Mouse (Mus musculus) naive thymus-derived CD4-positive, alpha-beta T cell, adult 5 months (primary cell): Measurements from ENCODE around the gene Usp28. TPM values are rescaled to one million over a fixed set of nuclear protein-coding genes. Genes with fewer than 3 reads are reported as not detected.

Source experiments
- polyA plus RNA-seq: library from polyadenylated mRNA; unstranded; fragments of 100-300 nt; shearing (Covaris generic); gene quantifications from one replicate; pipeline ENCODE4 v1.2.1, GENCODE M21; 2017

Gene Usp28
- 87.9 TPM for polyA plus RNA-seq

DNA sequence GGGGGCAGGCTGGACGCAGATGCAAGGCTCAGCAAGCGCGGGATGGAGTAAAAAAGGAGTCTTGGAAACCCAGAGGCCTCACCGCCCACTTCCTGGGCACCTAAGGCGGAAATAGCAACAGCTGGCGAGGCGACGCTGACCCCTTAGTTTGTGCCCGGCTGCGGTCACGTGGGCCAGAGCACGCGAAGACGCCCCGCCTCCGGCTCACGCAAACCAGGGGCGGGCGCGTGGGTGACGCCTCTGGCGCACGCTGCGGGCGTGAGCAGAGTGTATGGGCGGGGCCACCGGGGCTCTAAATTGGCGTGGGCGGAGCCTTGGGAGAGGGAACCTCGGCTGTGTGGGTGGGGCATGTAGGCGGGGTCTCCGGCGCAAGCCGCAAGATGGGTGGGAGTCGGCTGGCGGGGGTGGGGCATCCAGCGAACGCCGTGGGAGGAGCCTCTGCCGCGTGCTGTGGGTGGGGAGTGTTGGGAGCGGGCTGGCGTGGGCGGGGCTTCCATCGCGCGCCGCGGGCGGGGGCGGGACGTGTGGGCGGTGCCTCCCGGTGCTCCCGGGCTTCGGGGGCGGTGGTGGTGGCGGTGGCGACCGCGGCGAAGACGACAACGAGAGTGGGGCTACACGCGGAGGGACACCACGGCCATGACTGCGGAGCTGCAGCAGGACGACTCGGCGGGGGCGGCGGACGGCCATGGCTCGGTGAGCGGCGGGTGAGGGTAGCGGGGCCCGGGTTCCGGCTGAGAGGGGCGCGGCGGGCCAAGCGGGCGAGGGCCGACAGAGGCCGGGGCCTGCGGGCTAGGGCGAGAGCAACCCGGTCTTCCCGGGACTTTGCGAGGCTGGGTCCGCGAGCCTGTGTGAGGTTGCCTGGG lies at the start of gene Usp28:
Usp28 (plus strand) TSS at position 531 of the 863 bp plus-strand sequence.

DNA sequence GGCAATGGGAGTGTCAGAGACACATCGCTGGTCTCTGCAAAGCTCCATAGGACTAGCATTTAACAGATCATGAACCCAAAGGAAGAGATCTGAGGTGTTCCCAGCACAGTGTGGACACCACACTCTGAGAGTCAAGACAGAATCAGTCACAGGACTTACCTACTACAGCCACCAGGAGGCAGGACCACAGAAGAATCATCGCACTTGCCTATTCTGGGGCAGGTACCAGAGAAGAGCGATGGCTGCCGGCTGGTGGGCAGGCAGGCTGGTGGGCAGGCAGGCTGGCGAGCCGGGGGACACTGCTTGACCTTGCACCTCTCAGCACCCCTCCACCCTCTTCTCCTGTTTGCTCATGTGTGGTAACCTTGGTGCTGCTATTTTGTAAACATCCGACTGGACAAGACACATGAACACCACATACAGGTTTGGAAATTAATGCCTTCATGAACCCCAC lies 20.6 kb upstream of the Usp28 start, which contains the start of gene Htr3b:
Htr3b (minus strand) TSS at position 404 of the 454 bp plus-strand sequence.

DNA sequence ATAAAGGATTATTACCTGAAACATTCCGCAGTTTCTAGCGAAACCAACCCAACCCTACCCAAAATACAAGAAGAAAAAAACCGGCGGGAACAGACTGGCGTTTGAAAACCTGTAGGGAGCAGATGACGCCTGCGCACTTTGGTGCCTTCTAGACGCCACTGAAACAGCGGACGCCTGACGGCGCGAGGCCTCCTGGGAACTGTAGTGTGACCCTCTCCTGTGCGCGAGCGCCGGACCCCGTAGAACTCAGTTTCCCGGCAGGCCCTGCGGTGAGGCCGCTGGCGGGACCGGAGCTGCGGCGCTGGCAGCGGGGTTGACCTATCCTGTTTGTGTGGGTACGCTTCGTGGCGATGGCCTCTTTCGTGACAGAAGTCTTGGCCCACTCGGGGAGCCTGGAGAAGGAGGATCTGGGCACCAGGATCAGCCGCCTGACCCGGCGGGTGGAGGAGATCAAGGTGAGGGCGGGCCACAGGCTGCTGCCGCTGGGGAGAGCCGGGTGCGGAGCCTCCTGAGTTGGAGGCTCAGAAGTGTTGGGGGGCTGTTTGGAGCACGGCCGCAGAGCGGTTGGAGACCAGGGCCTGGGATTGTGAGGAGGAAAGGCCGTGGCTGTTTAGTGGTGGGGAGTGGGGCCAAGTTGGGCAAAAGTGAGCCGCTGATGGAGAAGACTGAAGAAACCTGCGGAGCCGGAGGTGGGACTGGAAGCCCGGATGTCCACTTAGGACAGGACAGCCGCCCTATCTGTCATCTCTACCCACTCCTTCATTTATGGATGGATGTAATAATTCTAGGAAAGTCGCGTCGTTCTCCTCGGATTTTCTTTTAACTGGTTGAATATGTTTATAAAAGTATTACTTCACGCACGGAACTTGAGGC lies 70.4 kb downstream of the Usp28 start, which contains the start of gene Zw10:
Zw10 (plus strand) TSS at position 281 of the 873 bp plus-strand sequence.

DNA sequence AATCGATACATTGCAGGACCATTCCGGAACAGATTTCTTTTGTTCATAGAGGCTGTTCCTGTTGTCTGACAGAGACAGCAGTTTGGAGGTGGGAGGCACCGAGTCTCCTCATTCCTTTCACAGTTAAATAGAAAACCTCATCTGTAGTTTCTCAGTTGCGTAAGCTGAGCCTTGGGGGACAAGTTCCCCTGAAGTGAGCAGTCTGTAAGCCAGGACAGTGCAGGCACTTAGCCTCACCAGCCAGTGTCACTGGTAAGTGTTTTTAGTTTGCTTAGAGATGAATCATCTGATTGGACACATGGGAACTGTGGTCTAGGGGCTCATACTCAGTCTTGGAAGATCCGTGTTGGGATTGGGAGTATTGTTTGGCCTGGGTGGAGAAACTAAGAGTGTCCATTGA lies 95.9 kb downstream of the Usp28 start, which contains the start of gene Tmprss5:
Tmprss5 (plus strand) TSS at position 154 of the 400 bp plus-strand sequence.

Other genes starting within 250 kb of the Usp28 start
- 0.06 TPM for gene Zbtb16, start 149.2 kb upstream of the Usp28 start, polyA plus RNA-seq
- not detected for gene Htr3a, start 74.3 kb upstream of the Usp28 start, polyA plus RNA-seq
- not detected for gene Htr3b, start 20.4 kb upstream of the Usp28 start, polyA plus RNA-seq
- gene Zw10, start 70.2 kb downstream of the Usp28 start, polyA plus RNA-seq: 50.9 TPM
- not detected for gene Tmprss5, start 95.9 kb downstream of the Usp28 start, polyA plus RNA-seq